Mouse (Mus musculus) liver, postnatal 0 days (tissue): ENCODE results near the gene Adam22. TPM values are rescaled to one million over a fixed set of nuclear protein-coding genes. Genes with fewer than 3 reads are reported as not detected.

Source experiments
- ATAC-seq: fragments of 200-750 bp; cut with Nextera tagmentation; 2 replicates; pipeline ENCODE4 v1.8.0; 2017; ENCODE audit warnings: mild to moderate bottlenecking, moderate library complexity
- DNase-seq: peaks from one replicate; pipeline ENCODE4 v3.0.0-alpha.2; 2016
- H3K27ac ChIP-seq: fragments of 300-500 bp; sonication (generic); 2 replicates; pipeline ENCODE4 v1.5.1; 2014; ENCODE audit warnings: antibody characterized with exemption, moderate library complexity, mild to moderate bottlenecking, low read depth
- H3K27me3 ChIP-seq: fragments of 300-500 bp; sonication (generic); 2 replicates; pipeline ENCODE4 v1.6.1; 2014; ENCODE audit warnings: low read length, control low read depth, mixed read lengths; ENCODE audit not compliant: insufficient read depth
- H3K36me3 ChIP-seq: fragments of 300-500 bp; sonication (generic); replicated peaks from 2 replicates; pipeline ENCODE4 v1.6.1; 2014; ENCODE audit warnings: mild to moderate bottlenecking, control low read depth, low read length, moderate library complexity, mixed read lengths; ENCODE audit not compliant: insufficient read depth
- H3K4me1 ChIP-seq: fragments of 300-500 bp; sonication (generic); 2 replicates; pipeline ENCODE4 v1.6.1; 2014; ENCODE audit warnings: antibody characterized with exemption, mild to moderate bottlenecking, control low read depth; ENCODE audit not compliant: insufficient read depth
- H3K4me2 ChIP-seq: fragments of 300-500 bp; sonication (generic); 2 replicates; pipeline ENCODE4 v1.6.1; 2014; ENCODE audit warnings: low read depth, mild to moderate bottlenecking, low read length, moderate library complexity, mixed read lengths
- H3K4me3 ChIP-seq: fragments of 300-500 bp; sonication (generic); 2 replicates; pipeline ENCODE4 v1.5.1; 2014; ENCODE audit warnings: low read depth, low read length
- H3K9ac ChIP-seq: fragments of 300-500 bp; sonication (generic); replicated peaks from 2 replicates; pipeline ENCODE4 v1.6.1; 2014; ENCODE audit warnings: mild to moderate bottlenecking, moderate library complexity
- H3K9me3 ChIP-seq: fragments of 300-500 bp; sonication (generic); 2 replicates; pipeline ENCODE4 v1.6.1; 2016; ENCODE audit warnings: mild to moderate bottlenecking, control low read depth, low read length, mixed read lengths
- CTCF ChIP-seq: sonication (generic); IDR thresholded peaks from 2 replicates; pipeline ENCODE4 v1.5.1; 2016; ENCODE audit warnings: antibody characterized with exemption, low read depth
- EP300 ChIP-seq: IDR thresholded peaks from 2 replicates; pipeline ENCODE4 v1.6.1; 2016; ENCODE audit warnings: antibody characterized with exemption, low read depth, mild to moderate bottlenecking
- WGBS: fragments of 180-500 bp; shearing (Covaris S2); extraction: QIAGEN DNeasy Blood & Tissue Kit; methylation state at CpG from one replicate; pipeline ENCODE4 v1.1.7; 2014; ENCODE audit not compliant: insufficient replicate concordance; 5-methylcytosine and 5-hydroxymethylcytosine counted together
- polyA plus RNA-seq: library from polyadenylated mRNA; unstranded; fragments of >200 nt; fragmentation: Nextera tagmentation; extraction: Ambion mirVana; gene quantifications from 2 replicates; pipeline ENCODE4 v1.2.1, GENCODE M21; 2015

Adam22 gene
- polyA plus RNA-seq, 1 experiment from 2014 or later, result 0.33 TPM

DNA sequence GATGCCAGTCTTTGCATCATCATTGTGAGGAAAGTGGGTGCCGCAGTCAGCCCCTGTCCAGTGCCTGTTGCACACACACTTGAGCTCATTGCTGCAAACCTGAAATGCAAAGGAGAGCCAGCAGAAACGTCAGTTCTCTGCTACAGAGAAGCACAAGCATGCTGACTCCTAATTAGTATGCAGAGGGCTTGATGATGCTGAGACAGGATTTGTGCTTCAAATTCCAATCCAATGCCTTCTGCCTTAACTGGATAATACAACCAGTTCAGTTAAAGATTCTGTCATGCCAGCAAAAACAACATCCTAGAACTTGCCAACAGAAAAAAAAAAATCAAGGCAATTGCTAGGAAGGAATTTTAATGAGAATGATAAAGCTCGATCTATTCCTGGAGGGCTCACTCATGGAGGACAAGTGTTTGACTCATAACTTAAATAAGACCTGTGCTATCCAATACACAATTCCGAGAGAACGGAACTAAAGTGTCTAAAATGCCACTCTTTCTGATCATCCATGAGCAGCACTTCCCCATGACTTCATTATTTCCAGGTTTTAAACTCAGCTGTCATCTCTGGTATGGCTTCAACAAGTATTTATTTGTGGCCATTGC, 251.3 kb downstream of the Adam22 start:
- ATAC-seq (no peak), DNase-seq (no peak)
- H3K9me3 ChIP-seq, result no peaks in the 10 kb centered on the region
- H3K27ac ChIP-seq, result no peak overlapping the region
- H3K9ac ChIP-seq, result no peak overlapping the region
- 69% methylated on average over 5 of the region's 5 CpGs for WGBS
- H3K4me1 ChIP-seq, result no peaks in the 10 kb centered on the region
- no peak overlapping the region for H3K4me3 ChIP-seq
- H3K4me2 ChIP-seq, result no peak overlapping the region
- no peak for TF ChIP-seq EP300
- TF ChIP-seq CTCF, result no peak
- H3K36me3 ChIP-seq, result no peaks in the 10 kb centered on the region
- H3K27me3 ChIP-seq, result no peaks in the 10 kb centered on the region

DNA sequence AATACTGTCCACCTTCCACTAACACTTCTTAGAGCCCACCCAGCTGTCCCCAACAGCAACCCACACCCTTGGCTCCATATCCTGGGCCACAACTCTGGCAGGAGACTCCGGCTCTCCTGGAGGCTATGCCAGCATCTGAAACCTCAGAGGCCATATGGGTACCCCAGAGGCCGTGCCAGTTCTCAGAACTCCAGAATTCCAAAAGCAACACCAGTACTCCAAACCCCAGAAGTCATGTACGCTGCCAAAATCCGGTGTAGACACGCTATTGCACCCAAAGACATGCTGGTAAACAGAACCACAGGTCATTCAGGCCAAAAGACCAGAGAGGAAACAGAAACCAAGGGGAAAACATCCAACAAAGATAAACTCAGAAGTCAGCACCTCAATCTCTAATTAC, 255.7 kb downstream of the Adam22 start:
- H3K9me3 ChIP-seq, result no peaks in the 10 kb centered on the region
- no peak for ATAC-seq
- no peaks in the 10 kb centered on the region for H3K4me1 ChIP-seq
- H3K4me3 ChIP-seq, result no peak overlapping the region
- no peaks in the 10 kb centered on the region for H3K36me3 ChIP-seq
- H3K27me3 ChIP-seq, result no peaks in the 10 kb centered on the region
- WGBS, result 75% methylated on average over 5 of the region's 5 CpGs
- H3K27ac ChIP-seq, result no peak overlapping the region
- H3K9ac ChIP-seq, result no peak overlapping the region
- TF ChIP-seq EP300 (no peak), CTCF (no peak)
- DNase-seq, result no peak
- H3K4me2 ChIP-seq, result no peak overlapping the region

DNA sequence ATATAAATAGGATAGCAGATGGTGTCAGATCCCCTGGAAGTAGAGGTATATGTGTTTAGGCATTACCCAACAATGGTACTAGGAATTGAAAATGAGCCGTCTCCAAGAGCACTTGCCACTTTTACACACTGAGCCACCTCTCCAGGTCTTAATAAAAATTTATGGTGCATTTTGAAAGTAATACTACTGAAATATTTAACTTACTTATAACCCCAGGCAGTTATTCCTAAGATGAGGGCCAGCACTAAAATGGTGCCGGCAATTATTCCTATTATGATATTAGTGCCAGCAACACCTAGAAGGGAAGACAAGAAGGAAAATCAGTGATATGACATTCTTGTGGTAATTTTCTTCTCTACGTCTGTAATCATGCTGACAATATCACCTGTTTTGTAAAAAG, 256.3 kb downstream of the Adam22 start:
- Histone ChIP-seq H3K4me2 (no peak overlapping the region), H3K27me3 (no peaks in the 10 kb centered on the region), H3K4me3 (no peak overlapping the region), H3K9me3 (no peaks in the 10 kb centered on the region), H3K9ac (no peak overlapping the region), H3K36me3 (no peaks in the 10 kb centered on the region), H3K4me1 (no peaks in the 10 kb centered on the region), H3K27ac (no peak overlapping the region)
- DNase-seq, result no peak
- TF ChIP-seq EP300, result no peak
- TF ChIP-seq CTCF, result no peak
- WGBS, result 79% methylated on average over 3 of the region's 3 CpGs
- no peak for ATAC-seq

DNA sequence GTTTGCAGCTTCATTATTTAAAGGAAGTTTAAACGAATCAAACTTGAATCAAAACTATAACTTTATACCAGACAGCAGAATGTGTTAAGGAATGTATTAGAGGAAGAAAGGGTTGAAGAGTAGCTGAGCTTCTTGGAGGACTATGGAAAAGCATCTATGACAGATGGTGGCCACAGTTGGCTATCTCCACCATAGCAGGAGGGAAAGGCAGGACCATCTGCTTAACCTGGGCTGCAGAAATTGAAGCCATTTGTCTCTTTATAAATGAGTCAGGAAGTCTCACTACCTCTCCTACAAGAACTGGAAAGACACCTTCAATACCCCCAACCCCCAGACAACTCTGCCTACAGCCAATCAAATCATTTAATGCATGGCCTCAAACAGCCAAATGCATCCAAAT, 272.3 kb downstream of the Adam22 start:
- no peaks in the 10 kb centered on the region for H3K36me3 ChIP-seq
- H3K27me3 ChIP-seq, result no peaks in the 10 kb centered on the region
- H3K9me3 ChIP-seq, result no peaks in the 10 kb centered on the region
- H3K4me1 ChIP-seq, result no peaks in the 10 kb centered on the region
- H3K9ac ChIP-seq, result no peak overlapping the region
- no peak for TF ChIP-seq EP300
- TF ChIP-seq CTCF, result no peak
- ATAC-seq (no peak), DNase-seq (no peak)
- H3K4me2 ChIP-seq, result no peak overlapping the region
- 77% methylated on average over 1 of the region's 1 CpGs for WGBS
- no peak overlapping the region for H3K27ac ChIP-seq
- H3K4me3 ChIP-seq, result no peak overlapping the region

DNA sequence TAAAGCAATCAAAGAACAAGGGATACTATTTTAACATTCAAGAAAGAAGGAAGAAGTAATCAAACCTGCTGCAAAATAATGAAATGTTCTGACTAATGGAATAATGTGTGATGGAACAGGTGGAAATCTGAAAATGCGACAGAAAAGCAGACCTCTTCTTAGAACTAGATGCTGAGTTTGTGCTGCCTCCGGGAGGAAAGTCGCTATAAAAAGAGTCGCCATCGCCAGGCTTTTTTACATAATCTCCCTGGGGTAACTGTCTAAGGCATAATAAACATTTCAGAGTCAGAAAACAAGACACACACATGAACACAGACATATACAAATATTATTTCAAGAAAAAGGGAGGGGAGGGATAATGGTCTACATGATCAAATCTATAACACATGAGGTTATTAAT, 273.0 kb downstream of the Adam22 start:
- 78% methylated on average over 5 of the region's 5 CpGs for WGBS
- no peak for DNase-seq
- Histone ChIP-seq H3K9me3 (no peaks in the 10 kb centered on the region), H3K4me2 (no peak overlapping the region), H3K4me3 (no peak overlapping the region), H3K9ac (no peak overlapping the region), H3K27me3 (no peaks in the 10 kb centered on the region), H3K36me3 (no peaks in the 10 kb centered on the region), H3K27ac (no peak overlapping the region), H3K4me1 (no peaks in the 10 kb centered on the region)
- TF ChIP-seq EP300 (no peak), CTCF (no peak)
- no peak for ATAC-seq

DNA sequence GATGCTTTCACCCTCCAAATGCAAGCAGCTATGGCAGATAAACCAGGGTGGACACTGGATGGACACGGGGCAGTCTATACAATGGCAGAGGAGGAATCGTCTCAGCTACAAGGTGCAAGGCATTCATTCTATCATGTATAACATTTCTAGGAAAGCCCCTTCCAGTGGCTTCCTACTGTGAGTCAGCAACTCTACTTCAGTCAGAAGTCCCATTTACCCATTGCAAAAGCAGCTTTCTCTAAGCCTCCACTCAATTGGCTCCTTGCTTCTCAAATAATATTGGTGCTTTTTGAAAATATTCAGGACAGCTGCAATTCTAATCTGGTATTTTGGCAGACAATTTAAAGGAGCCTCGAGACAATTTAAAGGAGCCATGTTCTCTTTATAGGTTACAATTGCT, 279.8 kb downstream of the Adam22 start:
- no peak overlapping the region for H3K4me2 ChIP-seq
- ATAC-seq, result no peak
- WGBS, result 56% methylated on average over 3 of the region's 3 CpGs

DNA sequence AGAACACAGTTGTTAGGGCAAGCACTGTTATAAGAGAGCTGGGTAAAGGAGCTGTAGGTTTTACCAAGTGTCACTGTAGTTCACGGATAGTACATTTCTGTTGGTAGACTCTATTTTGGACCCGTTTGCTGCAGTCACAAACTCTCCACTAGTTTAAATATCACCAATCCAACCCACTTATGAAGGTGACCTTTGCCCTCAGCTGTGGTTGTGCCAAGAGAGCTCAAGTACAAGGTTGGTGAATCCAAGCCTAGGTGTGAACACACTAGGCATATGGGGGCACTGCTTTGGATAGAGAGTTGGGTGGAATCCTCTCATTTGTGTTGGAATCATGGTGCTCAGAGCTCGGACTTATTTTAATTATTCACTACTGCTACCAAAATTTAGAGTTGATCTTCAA, 282.3 kb downstream of the Adam22 start:
- no peak overlapping the region for H3K4me2 ChIP-seq
- WGBS, result 79% methylated on average over 3 of the region's 3 CpGs
- no peaks in the 10 kb centered on the region for H3K36me3 ChIP-seq
- H3K4me3 ChIP-seq, result no peak overlapping the region
- DNase-seq (no peak), ATAC-seq (no peak)
- no peak overlapping the region for H3K9ac ChIP-seq
- H3K4me1 ChIP-seq, result no peaks in the 10 kb centered on the region
- no peak for TF ChIP-seq CTCF
- no peaks in the 10 kb centered on the region for H3K9me3 ChIP-seq
- no peak overlapping the region for H3K27ac ChIP-seq
- no peaks in the 10 kb centered on the region for H3K27me3 ChIP-seq

More for the DNA sequence above, 279.8 kb downstream of the Adam22 start:
- Histone ChIP-seq H3K36me3 (no peaks in the 10 kb centered on the region), H3K4me1 (no peaks in the 10 kb centered on the region), H3K9ac (no peak overlapping the region), H3K27me3 (no peaks in the 10 kb centered on the region), H3K4me3 (no peak overlapping the region), H3K27ac (no peak overlapping the region), H3K9me3 (no peaks in the 10 kb centered on the region)
- DNase-seq, result no peak
- no peak for TF ChIP-seq EP300
- no peak for TF ChIP-seq CTCF
